In genomic region chr16:41728900-41729585, GRCm38 (mm10) we compare ENCODE assay signal across 9 mouse cellular contexts.
A peak's percentile ranks its signal among the peaks of the same experiment; 100 is the strongest.
DNase-seq lines count a peak whose midpoint lies in the region; ATAC-seq lines count a peak whose summit lies in the region.
"Had no signal": no experiment of that assay in that cellular context is flagged by ENCODE, and none has a peak within 500 bp of the region (broad histone marks: within the 10 kb centered on the region; RNA-seq: fewer than 3 reads in every experiment).

No protein-coding gene starts in this region.

- no peaks in the 10 kb centered on the region for H3K27me3 ChIP-seq in midbrain, embryonic 15.5 days (replicated peaks)
- no peaks in the 10 kb centered on the region for H3K27me3 ChIP-seq in midbrain, embryonic 13.5 days
- no peaks in the 10 kb centered on the region for H3K27me3 ChIP-seq in kidney, embryonic 16.5 days (ENCODE audit: insufficient read depth, low read length)

- peak; percentile 60; the same call in 1 of the 2 replicates for ATAC-seq in midbrain, embryonic 15.5 days (replicated peaks)
- no peak for ATAC-seq in midbrain, embryonic 13.5 days
- no peak for ATAC-seq in kidney, embryonic 16.5 days (ENCODE audit: low FRiP score, low TSS enrichment)

- no peaks in the 10 kb centered on the region for H3K4me1 ChIP-seq in midbrain, embryonic 15.5 days
- 0 out of 2 replicates have a peak, but pooled peaks cover 2% of the 10 kb centered on the region for H3K4me1 ChIP-seq in midbrain, embryonic 13.5 days (replicated peaks)
- H3K4me1 ChIP-seq in kidney, embryonic 16.5 days (ENCODE audit: insufficient read depth, low read length) = no peaks in the 10 kb centered on the region

- no peak overlapping the region for H3K9ac ChIP-seq in midbrain, embryonic 15.5 days
- H3K9ac ChIP-seq in midbrain, embryonic 13.5 days (replicated peaks) = no peak overlapping the region
- no peak overlapping the region for H3K9ac ChIP-seq in kidney, embryonic 16.5 days (replicated peaks; ENCODE audit: low read length)

- 76% methylated on average over 9 of the region's 9 CpGs for whole genome bisulfite sequencing in midbrain, embryonic 15.5 days
- WGBS in midbrain, embryonic 13.5 days = 86% methylated on average over 9 of the region's 9 CpGs
- 79% methylated on average over 9 of the region's 9 CpGs for WGBS in kidney, embryonic 16.5 days

- no peaks in the 10 kb centered on the region for H3K9me3 ChIP-seq in midbrain, embryonic 15.5 days
- no peaks in the 10 kb centered on the region for H3K9me3 ChIP-seq in midbrain, embryonic 13.5 days
- H3K9me3 ChIP-seq in kidney, embryonic 16.5 days (ENCODE audit: low read length) = no peaks in the 10 kb centered on the region

- H3K36me3 ChIP-seq in midbrain, embryonic 15.5 days (replicated peaks) = no peaks in the 10 kb centered on the region
- H3K36me3 ChIP-seq in midbrain, embryonic 13.5 days = no peaks in the 10 kb centered on the region
- no peaks in the 10 kb centered on the region for H3K36me3 ChIP-seq in kidney, embryonic 16.5 days (ENCODE audit: insufficient read depth, low read length)

- H3K4me2 ChIP-seq in midbrain, embryonic 15.5 days = no peak overlapping the region
- no peak overlapping the region for H3K4me2 ChIP-seq in midbrain, embryonic 13.5 days (replicated peaks)
- H3K4me2 ChIP-seq in kidney, embryonic 16.5 days (replicated peaks; ENCODE audit: low read depth, low read length) = no peak overlapping the region

- DNase-seq in frontal cortex, postnatal 36 days (ENCODE audit: low spot score in 2 of 2) = peak; percentile 55 to 81
- DNase-seq in left cerebral cortex, adult 8-10 months (ENCODE audit: low spot score in 2 of 2) = peak; percentile 25 to 66
- peak; percentile 84 for DNase-seq in telencephalon, adult 2 months (ENCODE audit: low read depth, low spot score)
- DNase-seq in thymus, postnatal 36 days = no peak
- no peak for DNase-seq in kidney, postnatal 25 days
- DNase-seq: heart, postnatal 36 days had no signal

- no peak overlapping the region for H3K4me3 ChIP-seq in midbrain, embryonic 15.5 days
- no peak overlapping the region for H3K4me3 ChIP-seq in midbrain, embryonic 13.5 days (replicated peaks)
- H3K4me3 ChIP-seq in kidney, embryonic 16.5 days (ENCODE audit: low read length) = no peak overlapping the region

- no peak overlapping the region for H3K27ac ChIP-seq in midbrain, embryonic 15.5 days
- H3K27ac ChIP-seq in midbrain, embryonic 13.5 days = no peak overlapping the region
- no peak overlapping the region for H3K27ac ChIP-seq in kidney, embryonic 16.5 days (ENCODE audit: low read length)

Comparison
In these comparisons a context has a peak if more than half of its experiments do, and no peak if none do; other contexts are left out.
1. DNase-seq: peak in frontal cortex, postnatal 36 days (2 of 2), left cerebral cortex, adult 8-10 months (2 of 2) and telencephalon, adult 2 months (single experiment); none in thymus, postnatal 36 days (0 of 2) and kidney, postnatal 25 days (0 of 2).